Mouse (Mus musculus) ZHBTc4 (cell line): ENCODE measurements around the gene Add2.
"Not testable (repeated sequence)": the region's sequence is repeated elsewhere in the genome, so short reads cannot be mapped to it uniquely, and the experiment has no call there.

ENCODE experiments used
- DNase-seq: peaks from one replicate; pipeline ENCODE4 v3.0.0-alpha.2; 2011; ENCODE audit warnings: low read depth, low spot score

The Add2 gene

DNA sequence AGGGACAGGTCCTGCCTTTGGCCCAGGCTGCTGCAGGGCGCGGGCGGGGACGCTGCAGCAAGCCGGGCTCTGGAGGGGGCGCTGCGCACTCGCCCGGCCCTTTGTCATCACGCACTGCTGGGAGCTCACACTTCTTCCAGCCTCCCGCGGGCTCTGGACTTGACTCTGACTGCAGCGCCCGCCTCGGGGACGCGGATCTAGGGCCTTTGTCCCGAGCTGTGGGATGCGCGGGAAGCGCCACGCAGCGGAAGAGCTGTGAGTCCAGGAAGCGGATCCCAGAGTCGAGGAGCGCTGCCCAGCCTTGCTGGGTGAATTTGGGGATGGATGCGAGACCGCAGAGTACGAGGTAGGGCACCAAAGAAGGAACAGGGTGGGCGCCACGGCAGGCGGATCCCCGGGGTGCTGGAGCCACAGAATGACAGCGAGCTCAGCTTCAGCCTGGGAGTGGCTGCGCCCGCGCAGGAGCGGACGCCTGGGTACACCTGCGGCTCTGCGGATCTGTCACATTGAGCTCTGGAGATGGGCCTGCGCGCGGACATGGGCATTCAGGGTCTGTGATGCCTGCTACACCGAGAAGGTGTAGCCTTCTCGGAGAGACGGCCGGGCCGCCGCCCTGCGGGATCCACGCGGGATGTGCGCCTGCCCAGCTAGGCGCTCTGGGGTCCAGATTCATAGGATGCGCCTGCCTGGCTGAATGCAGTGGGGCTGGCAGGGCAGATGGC is at the start of gene Add2:
TSS of gene Add2 (plus strand) at position 81 of the 722 bp plus-strand sequence.
- DNase-seq: peak; percentile 75

DNA sequence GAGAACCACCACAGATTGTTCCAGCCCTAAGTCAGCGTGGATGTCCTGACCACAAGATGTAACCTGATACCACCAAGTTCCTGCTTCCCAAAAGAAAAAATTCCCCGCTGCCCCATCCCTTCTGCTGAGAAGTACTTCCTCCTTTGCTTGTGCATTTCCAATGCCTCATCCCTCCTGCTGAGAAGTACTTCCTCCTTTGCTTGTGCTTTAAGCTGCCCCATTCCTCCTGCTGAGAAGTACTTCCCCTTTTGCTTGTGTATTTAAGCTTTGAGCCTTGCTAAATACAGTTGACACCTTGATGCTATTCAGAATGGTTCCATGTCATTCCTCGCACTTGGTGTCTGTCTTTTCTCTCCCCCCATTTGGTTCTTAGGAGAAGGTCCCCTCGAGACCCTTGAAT is 49.7 kb upstream of the Add2 start:
- peak; percentile 36 for DNase-seq

DNA sequence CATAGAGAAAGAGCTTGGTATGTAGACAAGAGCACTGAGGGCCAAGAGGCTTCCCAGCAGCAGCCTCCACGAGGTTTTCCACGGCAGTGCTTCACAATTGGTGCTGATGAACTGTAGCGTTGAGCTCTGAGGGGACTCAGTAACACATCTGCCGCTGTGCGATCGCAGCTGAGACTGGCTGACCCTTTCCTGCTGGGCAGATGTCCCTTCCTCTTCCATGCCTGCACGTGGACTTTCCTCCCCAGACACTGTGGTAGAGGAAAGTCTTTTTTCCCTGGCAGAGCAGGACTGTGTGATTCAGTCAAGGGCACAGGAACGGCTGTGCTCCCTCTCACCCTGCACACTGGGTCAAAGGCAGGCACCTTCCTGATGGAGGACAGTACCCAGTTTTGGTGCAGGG is 44.1 kb upstream of the Add2 start:
- no peak for DNase-seq

DNA sequence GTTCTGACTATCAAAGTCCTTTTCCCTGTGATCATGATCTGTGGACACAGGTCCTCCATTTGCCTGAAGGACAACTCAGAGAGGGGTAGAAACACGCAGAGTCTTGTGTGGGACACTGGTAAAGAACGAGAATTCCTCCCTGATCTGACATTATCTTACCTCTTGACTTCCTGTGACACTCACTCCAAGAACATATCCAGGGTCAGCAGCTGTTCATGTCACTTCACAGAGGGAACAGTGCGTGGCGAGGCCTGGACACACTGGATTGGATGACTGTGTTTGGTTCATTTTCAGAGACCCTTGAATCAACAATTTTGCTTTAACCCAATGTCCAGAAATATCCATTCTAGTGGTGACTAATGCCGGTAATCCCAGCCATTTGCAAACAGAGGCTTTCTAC is 38.9 kb upstream of the Add2 start:
- not testable (repeated sequence) for DNase-seq

DNA sequence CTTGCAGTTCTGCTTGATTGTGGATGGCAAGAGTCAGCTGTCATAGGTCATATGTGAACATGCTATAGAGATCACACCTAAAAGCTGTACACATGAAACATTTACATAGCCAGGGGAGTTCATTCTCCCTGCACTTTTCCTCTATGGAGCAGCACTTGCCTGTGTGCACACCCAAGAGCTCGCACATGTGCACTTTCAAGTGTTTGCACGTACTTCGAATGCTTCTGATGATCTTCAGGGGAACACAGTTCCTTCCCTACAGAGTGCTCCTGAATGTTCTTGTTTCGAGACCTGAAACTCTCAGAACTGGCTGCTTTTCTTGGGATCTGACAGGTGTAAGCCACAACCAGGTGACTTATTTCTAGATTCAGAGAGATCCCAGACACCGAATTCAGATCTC is 37.7 kb upstream of the Add2 start:
- DNase-seq: not testable (repeated sequence)

DNA sequence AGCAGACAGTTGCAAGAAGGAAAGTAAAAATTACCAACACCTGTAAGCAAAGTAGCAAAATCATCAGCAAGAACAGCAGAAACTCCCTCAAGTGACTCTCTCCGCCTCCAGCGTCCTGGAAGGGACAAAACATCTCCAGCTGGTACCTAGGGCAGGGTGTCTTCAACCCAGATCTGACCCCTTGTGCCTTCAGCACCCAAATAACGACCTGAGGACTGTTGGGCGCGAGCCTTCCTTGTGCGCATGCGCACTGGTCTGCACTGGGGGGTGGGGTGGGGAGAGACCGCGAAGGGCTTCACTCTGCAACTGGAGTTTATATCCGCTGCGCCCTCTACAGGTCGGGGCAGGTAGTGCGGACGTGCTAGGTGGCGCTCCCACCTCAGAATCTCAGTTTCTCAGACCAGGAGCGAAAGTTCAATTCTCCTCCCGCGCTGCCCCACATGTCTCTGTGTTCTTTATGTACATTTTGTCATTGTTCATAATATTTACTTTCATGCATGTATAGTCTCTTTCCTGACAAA is 25.0 kb upstream of the Add2 start:
- DNase-seq: peak; percentile 79

DNA sequence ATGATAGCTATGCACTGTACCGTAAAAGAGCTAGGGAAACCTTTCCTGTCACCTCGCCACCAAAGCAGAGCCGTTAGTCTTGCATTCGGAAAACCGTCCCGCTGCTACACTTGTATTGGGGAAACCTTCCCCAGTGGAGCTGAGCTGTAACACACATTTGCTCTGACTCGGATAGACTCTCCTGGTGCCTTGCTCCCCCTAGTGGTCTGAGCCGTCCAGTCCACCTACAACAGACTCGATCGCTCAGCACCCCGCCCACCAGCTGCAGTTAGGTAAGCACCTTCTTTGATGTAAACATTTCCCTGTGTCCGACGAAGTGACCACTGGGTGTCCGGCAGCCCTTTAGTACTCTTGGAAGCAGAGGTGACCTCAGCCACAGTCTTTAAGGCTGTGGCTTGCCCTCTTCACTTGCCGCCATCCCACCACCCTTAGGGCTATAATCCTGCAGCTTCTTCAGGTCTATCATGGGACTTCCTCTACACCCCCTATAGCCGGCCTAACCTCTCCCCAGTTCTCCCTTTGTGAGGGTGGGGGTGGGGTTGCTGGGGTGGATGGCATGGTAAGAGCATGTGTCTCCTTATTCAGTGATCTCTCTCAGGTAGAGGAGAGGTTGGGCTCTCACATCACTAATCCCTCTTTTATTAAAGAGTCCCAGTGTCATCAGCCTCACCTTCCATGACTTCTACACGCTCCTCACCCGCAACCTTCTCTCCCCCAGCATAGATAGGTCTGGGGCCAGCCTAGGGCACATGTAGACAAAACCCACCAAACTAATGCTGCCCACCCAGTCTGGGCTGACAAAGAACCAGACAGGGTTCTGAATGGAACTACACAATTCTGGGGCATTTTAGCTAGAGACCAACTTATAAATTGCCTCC is 24.0 kb upstream of the Add2 start:
- DNase-seq: peak; percentile 93

DNA sequence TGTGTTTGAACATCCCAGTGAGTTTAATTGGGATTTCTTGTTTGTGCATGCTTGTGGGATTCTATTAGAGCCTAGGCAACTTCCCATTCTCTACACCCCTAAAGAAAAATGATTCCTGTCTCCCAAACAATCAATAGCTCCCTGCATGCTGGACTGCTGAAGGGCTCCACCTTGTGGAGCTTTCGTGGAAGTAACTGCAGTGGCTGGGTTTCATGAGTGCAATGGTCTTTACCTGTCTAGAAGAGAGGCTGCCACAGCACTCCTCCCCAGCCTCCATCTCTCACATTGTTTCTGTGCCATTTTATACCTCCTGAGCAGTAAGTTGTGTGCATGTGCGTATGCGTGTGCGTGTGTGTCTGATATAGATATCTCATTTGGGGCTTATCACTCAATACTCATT is 18.5 kb upstream of the Add2 start:
- peak; percentile 83 for DNase-seq

DNA sequence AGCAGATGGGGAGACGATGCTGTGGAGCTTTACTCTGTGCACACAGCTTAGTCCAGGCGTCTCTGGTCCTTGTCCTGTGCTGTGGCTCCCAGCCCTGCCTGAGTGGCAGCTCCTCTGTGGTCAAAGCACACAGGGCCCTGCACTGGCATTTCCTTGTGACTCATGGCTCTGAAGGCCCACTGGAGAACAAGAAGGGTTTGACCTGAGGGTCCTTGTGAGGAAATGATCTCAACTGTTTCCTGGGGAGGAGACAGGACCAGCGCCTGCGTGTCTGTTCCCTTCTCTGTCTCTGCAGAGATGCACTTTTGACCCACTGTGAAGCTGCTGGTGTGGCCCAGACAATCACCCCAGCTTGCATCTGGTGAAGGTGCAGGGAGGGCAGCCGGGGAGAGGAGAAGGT is 13.7 kb upstream of the Add2 start:
- DNase-seq: not testable (repeated sequence)

DNA sequence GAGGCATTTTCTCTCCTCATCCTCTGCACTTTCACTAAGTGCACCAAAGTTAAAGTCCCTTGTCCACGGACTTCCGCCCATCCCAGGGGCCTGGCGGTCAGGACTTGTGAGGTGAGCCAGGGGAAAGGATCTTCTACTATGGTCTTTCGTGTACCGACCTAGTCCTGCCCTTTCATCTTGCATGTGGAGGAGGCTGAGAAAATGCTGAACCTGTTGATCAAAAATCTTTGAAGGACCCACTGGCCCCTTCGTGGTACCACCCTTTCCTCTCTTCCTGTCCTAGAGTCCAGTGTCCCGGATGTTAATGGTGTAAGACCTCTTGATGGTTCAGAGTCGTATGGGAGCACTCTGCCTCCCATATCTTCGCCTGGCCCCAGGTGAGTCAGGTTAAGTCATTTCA is 12.6 kb upstream of the Add2 start, which contains the start of gene Figla:
TSS of gene Figla (plus strand) at position 301 of the 400 bp plus-strand sequence.
- DNase-seq: no peak

DNA sequence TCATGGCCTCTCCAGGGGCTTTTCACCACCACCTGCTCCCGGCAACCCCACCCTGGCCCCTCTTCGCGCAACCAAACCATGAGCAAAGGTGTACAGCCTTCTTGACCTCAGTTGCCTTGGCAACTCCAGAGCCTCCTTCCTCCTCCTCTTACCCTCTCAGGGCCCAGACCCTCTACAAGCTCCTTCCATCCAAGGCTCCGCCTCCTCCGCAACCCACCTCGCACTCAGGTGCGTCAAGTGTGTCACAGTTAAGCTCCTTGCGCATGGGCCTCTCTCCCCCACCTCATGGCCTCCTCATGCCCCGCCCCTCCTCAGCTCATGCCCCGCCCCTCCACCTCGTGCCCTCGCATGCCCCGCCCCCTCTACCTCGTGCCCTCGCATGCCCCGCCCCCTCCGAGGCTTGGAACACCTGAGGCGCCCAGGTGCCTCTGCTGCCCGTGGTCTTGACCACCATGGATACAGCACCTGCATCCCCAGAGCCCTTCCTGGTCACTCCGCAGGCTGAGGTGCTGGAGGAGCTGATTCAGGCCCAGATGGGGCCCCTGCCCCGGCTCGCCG is 11.6 kb upstream of the Add2 start:
- DNase-seq: peak; percentile 58

DNA sequence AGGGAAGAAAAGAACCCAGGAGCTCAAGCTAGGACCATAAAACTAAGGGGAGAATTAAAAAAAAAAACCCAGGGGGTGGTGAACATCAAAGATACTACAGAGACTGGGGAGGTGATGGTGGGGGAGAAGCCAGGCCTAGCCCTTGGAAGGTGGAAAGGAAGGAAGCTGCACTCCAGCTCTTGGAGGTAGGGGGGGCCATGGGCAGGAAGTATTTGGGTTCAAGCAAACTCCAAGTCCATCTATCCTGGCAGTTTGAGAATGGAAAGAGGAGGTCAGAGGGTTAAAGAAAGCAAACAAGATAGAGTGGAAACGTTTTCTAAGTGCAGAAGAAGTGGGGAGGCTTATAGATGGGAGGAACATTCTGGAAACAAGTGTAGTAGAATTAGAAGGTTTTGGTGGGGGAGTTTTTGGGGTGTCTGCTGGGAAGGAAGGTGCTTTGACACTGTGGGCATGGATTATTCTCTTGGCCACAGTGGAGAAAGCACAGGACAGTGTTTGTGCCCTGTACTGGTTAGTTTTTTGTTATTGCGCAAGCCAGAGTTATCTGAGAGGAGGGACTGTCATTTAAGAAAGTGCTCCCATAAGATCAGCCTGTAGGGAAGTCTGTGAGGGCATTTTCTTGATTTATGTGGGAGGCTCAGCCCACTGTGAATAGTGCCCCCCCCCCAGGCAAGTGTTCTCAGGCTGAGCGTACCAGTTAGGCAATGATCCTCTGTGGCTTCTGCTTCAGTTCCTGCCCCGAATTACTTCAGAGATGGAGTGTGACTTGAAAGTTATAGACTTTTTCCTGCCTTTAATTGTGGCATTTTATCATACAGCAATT is 8.9 kb upstream of the Add2 start:
- DNase-seq: no peak

DNA sequence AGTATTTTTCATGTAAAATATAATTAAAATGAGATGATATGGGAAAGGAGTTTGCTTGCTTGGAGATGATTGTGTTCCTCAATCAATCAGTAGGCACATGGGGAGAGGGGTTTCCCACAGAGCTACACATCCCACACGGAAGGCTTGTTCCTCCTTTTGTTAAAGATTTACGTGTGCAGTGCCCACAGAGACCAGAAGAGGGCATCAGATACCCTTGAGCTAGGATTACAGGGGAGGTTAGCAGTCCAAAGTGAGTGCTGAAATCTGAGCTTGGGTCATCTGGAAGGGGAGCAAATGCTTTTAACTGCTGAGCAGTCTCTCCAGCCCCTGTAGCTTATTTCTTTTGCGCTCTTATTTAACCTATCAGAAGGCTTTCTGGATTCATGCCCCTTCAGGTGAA is 7.5 kb upstream of the Add2 start:
- DNase-seq: no peak

DNA sequence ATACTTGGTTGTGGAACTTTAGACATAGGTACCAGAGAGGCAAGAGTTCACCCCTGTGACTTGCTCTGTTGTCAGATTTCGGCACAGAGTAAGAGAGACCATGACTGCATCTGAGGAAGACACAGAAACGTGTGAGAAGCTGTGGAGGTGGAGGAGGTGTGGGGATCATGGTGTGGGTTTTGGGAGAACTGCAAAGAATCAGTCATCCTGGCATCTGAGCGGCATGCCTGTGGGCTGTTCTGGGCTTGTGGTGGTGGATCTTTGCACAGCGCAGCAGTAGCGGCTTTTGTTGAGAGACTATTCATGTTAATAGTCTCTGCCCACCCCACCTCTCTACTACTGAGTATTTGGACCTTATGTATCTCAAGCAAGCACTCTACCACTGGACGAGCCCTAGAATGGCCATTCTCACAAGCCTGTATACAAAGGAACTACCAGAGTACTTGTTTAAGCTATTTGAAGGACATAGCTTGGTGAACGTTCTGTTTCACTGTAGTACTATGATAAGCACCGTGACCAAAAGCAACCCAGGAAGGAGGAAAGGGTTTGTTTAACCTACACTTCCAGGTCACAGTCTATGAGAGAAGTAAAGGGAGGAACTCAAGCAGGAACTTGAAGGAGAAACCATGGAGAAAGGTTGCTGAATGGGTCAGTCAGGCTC is 1.7 kb upstream of the Add2 start:
- DNase-seq: no peak

DNA sequence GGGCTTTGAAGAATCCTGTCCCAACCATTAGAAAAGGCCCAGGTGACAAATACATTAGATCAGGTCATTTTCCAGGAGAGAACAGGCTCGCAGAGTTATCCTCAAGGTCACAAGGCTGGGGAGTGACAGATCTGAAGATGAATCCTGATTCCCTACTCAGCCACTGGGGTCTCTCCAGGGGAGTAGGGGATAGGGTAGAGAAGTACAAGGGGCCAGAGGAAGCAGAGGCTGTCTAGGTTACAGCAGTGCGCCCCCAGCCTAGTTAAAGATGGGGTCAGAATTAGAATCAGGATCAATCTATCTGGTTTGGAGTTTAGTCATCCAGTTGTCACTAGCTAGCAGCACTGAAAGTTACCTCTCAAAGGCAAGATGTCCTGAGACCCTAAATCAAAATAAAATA is 331 bp upstream of the Add2 start:
- no peak for DNase-seq

DNA sequence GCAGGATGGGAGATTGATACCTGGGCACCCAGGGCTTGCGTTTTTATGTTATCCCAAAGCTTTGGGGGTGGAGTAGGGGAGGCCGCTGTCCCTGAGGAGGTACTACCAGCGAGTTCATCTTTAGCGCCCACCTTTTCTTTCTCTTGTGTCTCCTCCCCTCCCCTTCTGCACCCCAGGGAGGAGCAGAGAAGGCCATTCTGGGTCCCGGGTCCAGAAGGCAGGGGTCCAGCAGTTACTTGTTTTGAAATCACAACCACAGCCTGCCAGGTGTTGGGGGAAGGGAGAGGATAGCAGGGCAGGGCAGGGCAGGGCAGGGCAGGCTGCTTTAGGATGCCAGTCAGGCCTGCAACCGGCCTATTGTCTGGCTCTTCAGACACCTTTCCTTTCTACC is 837 bp downstream of the Add2 start:
- DNase-seq: no peak

DNA sequence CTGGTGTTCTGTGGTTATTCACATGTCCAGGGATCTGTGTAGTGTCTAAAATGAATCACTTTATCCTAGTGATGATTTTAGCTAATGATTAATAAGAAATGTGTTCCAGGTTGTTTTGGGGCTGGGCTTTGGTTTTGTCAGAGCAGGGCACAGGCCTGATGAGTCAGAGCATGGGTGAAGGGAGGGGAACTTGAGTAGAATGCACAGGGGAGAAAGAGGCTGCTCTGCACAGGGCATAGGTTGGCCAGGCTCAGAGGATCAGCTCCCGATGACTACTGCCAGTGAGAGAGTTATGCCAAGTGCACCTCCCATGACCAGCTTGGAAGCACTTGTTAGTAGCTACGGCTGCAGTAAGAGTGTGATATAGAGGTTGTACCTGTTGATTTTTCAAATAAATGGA is 3.0 kb downstream of the Add2 start:
- no peak for DNase-seq

DNA sequence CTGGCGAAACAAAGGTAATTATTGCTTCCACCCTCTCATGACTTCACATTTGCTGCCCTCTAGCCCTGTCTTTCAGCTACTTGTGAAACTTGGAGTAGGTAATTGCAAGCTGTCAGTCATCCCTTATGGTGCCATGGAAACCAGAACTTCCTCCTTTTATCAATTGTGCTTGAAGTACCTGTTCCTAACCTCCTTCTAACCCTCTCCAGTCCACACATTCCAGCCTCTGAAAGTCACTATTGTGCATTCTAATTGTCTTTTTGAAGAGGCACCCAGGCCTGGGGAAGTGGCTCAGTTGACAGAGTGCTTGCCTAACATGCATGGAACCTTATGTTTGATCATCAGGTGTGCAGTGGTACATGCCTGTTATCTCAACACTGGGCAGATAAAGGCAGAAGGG is 5.2 kb downstream of the Add2 start:
- DNase-seq: no peak

DNA sequence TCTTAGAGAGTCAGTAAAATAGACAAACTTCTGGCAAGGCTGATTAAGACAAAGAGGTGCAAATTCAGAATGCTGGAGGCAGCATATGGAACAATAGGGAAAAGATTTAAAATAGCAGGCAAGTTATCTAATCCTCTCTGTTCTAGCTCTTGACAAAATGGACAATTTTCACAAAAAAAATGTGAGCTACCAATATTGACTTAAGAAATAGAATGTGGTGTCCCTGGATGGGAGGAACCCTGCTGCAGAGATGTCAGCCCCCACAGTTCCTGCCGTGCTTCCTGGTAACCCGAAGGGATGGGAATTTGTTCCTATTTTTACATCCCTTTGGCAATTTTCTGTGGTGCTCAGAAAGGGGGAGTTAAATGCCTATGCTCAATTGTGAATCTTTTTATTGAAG is 10.4 kb downstream of the Add2 start:
- DNase-seq: no peak

DNA sequence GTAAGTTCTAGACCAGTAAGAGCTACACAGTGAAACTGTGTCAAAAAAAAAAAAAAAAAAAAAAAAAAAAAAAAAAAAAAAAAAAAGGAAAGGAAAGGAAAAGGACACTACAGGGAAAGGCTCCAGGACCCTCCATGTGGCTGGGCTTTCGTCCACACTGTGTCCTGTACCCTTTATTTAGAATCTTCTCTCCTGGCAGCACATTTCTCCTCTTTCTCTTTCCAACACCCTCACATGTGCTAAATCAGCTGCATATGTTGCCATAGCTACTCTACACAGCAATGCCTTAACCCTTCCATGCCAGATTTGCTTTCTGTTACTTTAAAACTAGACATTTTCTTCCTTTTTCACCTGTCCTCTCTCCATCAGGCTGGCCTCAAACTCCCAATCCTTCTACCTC is 11.7 kb downstream of the Add2 start:
- no peak for DNase-seq

DNA sequence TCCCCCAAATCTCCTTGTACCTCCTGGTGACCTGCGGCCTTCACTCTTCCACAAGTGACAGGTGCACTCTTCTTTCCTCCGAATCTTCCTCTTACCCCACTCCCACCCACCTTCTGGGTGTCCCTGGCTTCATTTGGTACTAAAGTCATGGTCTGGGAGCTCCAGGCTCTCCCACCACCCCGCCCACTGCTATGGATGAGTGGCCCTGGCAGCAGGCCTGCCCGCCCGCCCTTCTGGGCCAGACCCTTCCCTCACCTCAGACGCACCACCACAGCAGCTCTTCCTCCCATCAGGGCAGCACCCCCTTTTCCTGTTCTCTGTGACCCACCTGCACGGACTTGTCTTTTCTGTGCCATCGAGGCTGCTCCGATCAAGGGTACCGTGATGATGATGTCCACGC is 19.0 kb downstream of the Add2 start:
- DNase-seq: no peak
